Mouse (Mus musculus) left cerebral cortex, postnatal 25 days (tissue): ENCODE data around the gene Fancd2. TPM values are rescaled to one million over a fixed set of nuclear protein-coding genes. Genes with fewer than 3 reads are reported as not detected.

Experiments used
- DNase-seq, 2 experiments: peaks; one replicate each; pipeline ENCODE4 v3.0.0; 2022; ENCODE audit warnings: low spot score in 2 of 2, mixed read lengths in 1 of 2
- intact Hi-C: fragments of 180-260 bp; cut with DNase I; formaldehyde crosslinking; loops from one replicate; pipeline ENCODE4 v1.15.1; 2025
- total RNA-seq, 2 experiments: library from RNA; stranded (reverse); gene quantifications; 2 replicates each; pipeline ENCODE4 v1.2.3; 2021

The Fancd2 gene
- total RNA-seq, 2 experiments from 2014 or later, result 1.9 to 2.1 TPM

- intact Hi-C loops, result no loop called here
These were observed 13.9 kb upstream of the Fancd2 start for GRCm38 (mm10) chr6:113517434-113518080.

GRCm38 (mm10) chr6:113522310-113522709, 9.2 kb upstream of the Fancd2 start:
- intact Hi-C loops, result loop anchor here (5.0 kb wide), 1 partner anchor 85 kb away; no protein-coding TSS in a partner anchor
- DNase-seq, result no peak

More at GRCm38 (mm10) chr6:113517434-113518080, 13.9 kb upstream of the Fancd2 start:
- no peak for DNase-seq

- DNase-seq, result peak in 1 of 2 experiments; percentile 77
- intact Hi-C loops, result loop anchor here (5.0 kb wide), 1 partner anchor 84 kb away; no protein-coding TSS in a partner anchor
These were observed 8.1 kb upstream of the Fancd2 start for GRCm38 (mm10) chr6:113523420-113523819.

- intact Hi-C loops, result loop anchor here (5.0 kb wide), 2 partner anchors 80 to 90 kb away; partner anchors contain the start of gene Vhl
- no peak for DNase-seq
These were observed 440 bp downstream of the Fancd2 start for GRCm38 (mm10) chr6:113531840-113532404.

GRCm38 (mm10) chr6:113534886-113535285, 3.4 kb downstream of the Fancd2 start:
- intact Hi-C loops, result loop anchor here (5.0 kb wide), 2 partner anchors 83 to 87 kb away; partner anchors contain the start of gene Vhl
- no peak for DNase-seq

GRCm38 (mm10) chr6:113541610-113542009, 10.1 kb downstream of the Fancd2 start:
- intact Hi-C loops, result loop anchor here (10.0 kb wide), 1 partner anchor 143 kb away; no protein-coding TSS in a partner anchor
- no peak for DNase-seq

GRCm38 (mm10) chr6:113543906-113544481, 12.5 kb downstream of the Fancd2 start:
- intact Hi-C loops, result loop anchor here (10.0 kb wide), 1 partner anchor 141 kb away; no protein-coding TSS in a partner anchor
- DNase-seq, result no peak

- peak; percentile 24 to 44 for DNase-seq
- intact Hi-C loops, result no loop called here
These were observed 28.3 kb downstream of the Fancd2 start for GRCm38 (mm10) chr6:113559736-113560135.

- DNase-seq, result no peak
- intact Hi-C loops, result no loop called here
These were observed 33.1 kb downstream of the Fancd2 start for GRCm38 (mm10) chr6:113564557-113564956.

- DNase-seq, result peak; percentile 49 to 94
- intact Hi-C loops, result loop anchor here (2.0 kb wide), 1 partner anchor 39 kb away; no protein-coding TSS in a partner anchor
These were observed 44.6 kb downstream of the Fancd2 start for GRCm38 (mm10) chr6:113576044-113576443.

- intact Hi-C loops, result no loop called here
- no peak for DNase-seq
These were observed 47.8 kb downstream of the Fancd2 start for GRCm38 (mm10) chr6:113579306-113579705.

- DNase-seq, result peak in 1 of 2 experiments; percentile 81
- intact Hi-C loops, result no loop called here
These were observed 51.5 kb downstream of the Fancd2 start for GRCm38 (mm10) chr6:113583023-113583422.

- intact Hi-C loops, result no loop called here
- peak in 1 of 2 experiments; percentile 72 for DNase-seq
These were observed 53.6 kb downstream of the Fancd2 start for GRCm38 (mm10) chr6:113585065-113585464.

- no peak for DNase-seq
- intact Hi-C loops, result no loop called here
These were observed 55.1 kb downstream of the Fancd2 start for GRCm38 (mm10) chr6:113586466-113587183.

GRCm38 (mm10) chr6:113592637-113593036, 61.2 kb downstream of the Fancd2 start:
- intact Hi-C loops, result no loop called here

GRCm38 (mm10) chr6:113597945-113598344, 66.5 kb downstream of the Fancd2 start:
- intact Hi-C loops, result no loop called here
- no peak for DNase-seq

More at GRCm38 (mm10) chr6:113592637-113593036, 61.2 kb downstream of the Fancd2 start:
- no peak for DNase-seq

GRCm38 (mm10) chr6:113599833-113600232, 68.4 kb downstream of the Fancd2 start:
- no peak for DNase-seq
- intact Hi-C loops, result no loop called here

GRCm38 (mm10) chr6:113600543-113601139, 69.2 kb downstream of the Fancd2 start, which contains the start of gene Fancd2os:
Gene Fancd2os, minus strand, starts transcription at chr6:113600715.
- intact Hi-C loops, result no loop called here
- no peak for DNase-seq

GRCm38 (mm10) chr6:113602821-113603220, 71.3 kb downstream of the Fancd2 start:
- no peak for DNase-seq
- intact Hi-C loops, result no loop called here
